Mouse (Mus musculus) midbrain, postnatal 0 days (tissue): ENCODE measurements around the gene Sfrp2. TPM values are rescaled to one million over a fixed set of nuclear protein-coding genes. Genes with fewer than 3 reads are reported as not detected.
A peak's percentile ranks its signal among the peaks of the same experiment; 100 is the strongest.

Source experiments
- ATAC-seq: fragments of 200-750 bp; cut with Nextera tagmentation; 2 replicates; pipeline ENCODE4 v1.8.0; 2017; ENCODE audit warnings: moderate number of reproducible peaks, mild to moderate bottlenecking, moderate TSS enrichment, moderate library complexity; ENCODE audit not compliant: low FRiP score
- DNase-seq: peaks from one replicate; pipeline ENCODE4 v3.0.0-alpha.2; 2015; ENCODE audit warnings: low spot score
- H3K27ac ChIP-seq: fragments of 300-500 bp; sonication (generic); 2 replicates; pipeline ENCODE4 v1.5.1; 2014; ENCODE audit warnings: low read depth, mild to moderate bottlenecking, low read length, mixed read lengths
- H3K27me3 ChIP-seq: fragments of 300-500 bp; sonication (generic); 2 replicates; pipeline ENCODE4 v1.6.1; 2014; ENCODE audit warnings: low read length, control low read depth, mixed read lengths; ENCODE audit not compliant: insufficient read depth
- H3K36me3 ChIP-seq: fragments of 300-500 bp; sonication (generic); 2 replicates; pipeline ENCODE4 v1.6.1; 2014; ENCODE audit warnings: low read length, control low read depth, mixed read lengths; ENCODE audit not compliant: insufficient read depth
- H3K4me1 ChIP-seq: fragments of 300-500 bp; sonication (generic); 2 replicates; pipeline ENCODE4 v1.6.1; 2014; ENCODE audit warnings: mild to moderate bottlenecking, control low read depth, antibody characterized with exemption, low read length, mixed read lengths; ENCODE audit not compliant: insufficient read depth
- H3K4me2 ChIP-seq: fragments of 300-500 bp; sonication (generic); 2 replicates; pipeline ENCODE4 v1.6.1; 2014; ENCODE audit warnings: low read depth, mild to moderate bottlenecking, low read length, mixed read lengths; ENCODE audit not compliant: poor library complexity, severe bottlenecking
- H3K4me3 ChIP-seq: fragments of 300-500 bp; sonication (generic); 2 replicates; pipeline ENCODE4 v1.5.1; 2014; ENCODE audit warnings: low read depth, mild to moderate bottlenecking, low read length, moderate library complexity
- H3K9ac ChIP-seq: fragments of 300-500 bp; sonication (generic); replicated peaks from 2 replicates; pipeline ENCODE4 v1.6.1; 2014; ENCODE audit warnings: mild to moderate bottlenecking, low read length, moderate library complexity, mixed read lengths; ENCODE audit not compliant: poor library complexity, severe bottlenecking
- H3K9me3 ChIP-seq: fragments of 300-500 bp; sonication (generic); 2 replicates; pipeline ENCODE4 v1.6.1; 2016; ENCODE audit warnings: low read length, control low read depth
- CTCF ChIP-seq: IDR thresholded peaks from 2 replicates; pipeline ENCODE4 v1.5.1; 2016; ENCODE audit warnings: antibody characterized with exemption, mild to moderate bottlenecking
- WGBS: fragments of 180-500 bp; shearing (Covaris S2); extraction: QIAGEN DNeasy Blood & Tissue Kit; methylation state at CpG from one replicate; pipeline ENCODE4 v1.1.7; 2014; 5-methylcytosine and 5-hydroxymethylcytosine counted together
- polyA plus RNA-seq: library from polyadenylated mRNA; unstranded; fragments of >200 nt; fragmentation: Nextera tagmentation; extraction: Ambion mirVana; gene quantifications from 2 replicates; pipeline ENCODE4 v1.2.1, GENCODE M21; 2015
- total RNA-seq: library from RNA; depleted of rRNA; stranded (reverse); fragments of >200 nt; gene quantifications from 2 replicates; pipeline ENCODE4 v1.2.3, GENCODE M21; 2014

Gene Sfrp2
- total and polyA plus RNA-seq, 2 experiments from 2014 or later, result 34.1 to 70.0 TPM

GRCm38 (mm10) chr3:83752196-83752595 lies 13.9 kb upstream of the Sfrp2 start:
- TF ChIP-seq CTCF, result no peak
- DNase-seq (no peak), ATAC-seq (no peak)
- no peak overlapping the region for H3K4me3 ChIP-seq
- H3K9ac ChIP-seq, result no peak overlapping the region
- H3K9me3 ChIP-seq, result no peaks in the 10 kb centered on the region
- H3K27ac ChIP-seq, result no peak overlapping the region
- 94% methylated on average over 5 of the region's 5 CpGs for WGBS
- no peaks in the 10 kb centered on the region for H3K36me3 ChIP-seq
- no peaks in the 10 kb centered on the region for H3K27me3 ChIP-seq
- no peaks in the 10 kb centered on the region for H3K4me1 ChIP-seq
- no peak overlapping the region for H3K4me2 ChIP-seq

GRCm38 (mm10) chr3:83755043-83755635 lies 11.0 kb upstream of the Sfrp2 start:
- no peak for ATAC-seq
- Histone ChIP-seq H3K36me3 (no peaks in the 10 kb centered on the region), H3K4me1 (no peaks in the 10 kb centered on the region), H3K27ac (no peak overlapping the region), H3K4me3 (no peak overlapping the region), H3K4me2 (no peak overlapping the region), H3K27me3 (no peaks in the 10 kb centered on the region), H3K9me3 (no peaks in the 10 kb centered on the region), H3K9ac (no peak overlapping the region)
- no peak for DNase-seq
- TF ChIP-seq CTCF, result no peak
- WGBS, result 84% methylated on average over 15 of the region's 15 CpGs

GRCm38 (mm10) chr3:83755666-83756065 lies 10.5 kb upstream of the Sfrp2 start:
- TF ChIP-seq CTCF, result no peak
- Histone ChIP-seq H3K36me3 (no peaks in the 10 kb centered on the region), H3K4me2 (no peak overlapping the region), H3K9me3 (no peaks in the 10 kb centered on the region), H3K9ac (no peak overlapping the region), H3K27me3 (no peaks in the 10 kb centered on the region), H3K4me1 (no peaks in the 10 kb centered on the region), H3K4me3 (no peak overlapping the region), H3K27ac (no peak overlapping the region)
- ATAC-seq (no peak), DNase-seq (no peak)
- 84% methylated on average over 6 of the region's 6 CpGs for WGBS

DNA sequence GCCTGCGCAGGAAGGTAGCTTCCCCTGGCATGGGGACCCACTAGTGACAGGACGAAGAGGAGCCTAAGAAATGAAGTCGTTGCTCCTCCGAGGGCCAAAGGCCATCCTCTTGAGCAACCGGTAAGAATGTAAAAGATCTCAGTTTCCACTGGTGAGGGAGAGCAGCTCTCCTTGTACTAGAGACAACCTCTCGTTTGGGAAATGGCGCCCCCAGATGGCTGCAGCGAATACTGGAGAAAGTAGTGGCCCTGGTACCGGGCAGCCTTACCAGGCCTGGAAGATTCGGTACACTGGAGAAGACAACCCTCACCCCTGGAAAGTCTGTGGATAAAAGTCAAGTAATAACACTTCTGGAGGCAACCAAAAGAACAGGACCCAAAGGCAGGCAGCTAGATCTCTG lies 3.8 kb upstream of the Sfrp2 start:
- no peaks in the 10 kb centered on the region; the same call in 1 of the 2 replicates for H3K4me1 ChIP-seq
- no peaks in the 10 kb centered on the region for H3K36me3 ChIP-seq
- WGBS, result 77% methylated on average over 10 of the region's 10 CpGs
- H3K9me3 ChIP-seq, result no peaks in the 10 kb centered on the region
- H3K27me3 ChIP-seq, result no peaks in the 10 kb centered on the region; the same call in 1 of the 2 replicates
- TF ChIP-seq CTCF, result peak; percentile 28; the same call in 1 of the 2 replicates
- DNase-seq (no peak), ATAC-seq (no peak)
- no peak overlapping the region for H3K27ac ChIP-seq
- H3K4me3 ChIP-seq, result no peak overlapping the region
- no peak overlapping the region for H3K4me2 ChIP-seq
- no peak overlapping the region for H3K9ac ChIP-seq

DNA sequence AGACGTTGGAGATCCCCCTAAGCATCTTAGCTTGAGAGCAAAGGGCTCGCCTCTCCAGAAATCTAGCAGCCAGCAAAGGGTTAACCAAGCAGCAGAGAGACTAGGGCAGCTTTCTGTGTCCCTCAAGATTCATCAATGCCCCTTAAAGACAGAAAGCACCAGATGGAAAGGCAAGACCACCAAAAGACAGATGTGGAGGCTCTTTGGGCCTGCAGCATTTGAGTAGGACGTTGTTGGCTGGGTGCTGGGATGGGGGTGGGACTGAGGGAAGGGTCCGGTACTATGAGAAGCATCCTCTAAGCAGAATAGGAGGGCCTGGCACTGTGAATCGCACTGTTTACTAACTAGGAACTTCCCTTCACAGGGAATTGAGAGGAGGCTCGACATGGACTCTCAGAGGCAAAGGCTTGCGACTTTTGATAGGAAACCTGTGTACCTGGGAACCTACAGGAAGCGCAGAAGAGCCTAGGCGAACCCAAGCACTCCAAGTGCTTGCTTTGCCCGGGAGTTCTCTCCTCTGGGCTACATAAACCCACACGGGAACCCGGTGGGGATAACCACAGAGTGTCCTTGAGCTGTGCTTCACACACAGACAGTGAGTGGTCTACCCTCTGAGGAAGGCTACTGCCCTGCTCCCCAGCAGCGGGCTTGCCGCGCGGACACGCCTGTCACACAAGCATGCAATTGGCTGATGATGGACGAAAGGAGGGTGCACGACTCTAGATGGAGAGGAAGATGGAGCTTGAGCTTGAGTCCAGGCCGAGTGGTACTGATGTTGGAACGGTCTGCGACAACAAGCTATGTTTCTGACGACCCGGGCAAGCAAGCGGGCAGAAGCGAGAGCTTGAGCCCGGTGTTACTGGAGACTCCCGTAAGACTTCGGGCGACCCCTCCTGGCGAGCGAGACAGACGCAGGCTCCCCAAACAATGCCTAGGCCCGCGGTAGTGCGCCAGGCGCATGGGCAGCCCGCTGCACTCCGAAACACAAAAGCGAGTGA lies 2.3 kb upstream of the Sfrp2 start:
- ATAC-seq (peak; percentile 82), DNase-seq (peak; percentile 90)
- Histone ChIP-seq H3K4me1 (peaks cover 2% of the 10 kb centered on the region; the same call in 1 of the 2 replicates), H3K9ac (peak overlapping the region; percentile 44), H3K4me2 (peak overlapping the region; percentile 70), H3K27me3 (no peaks in the 10 kb centered on the region; the same call in 1 of the 2 replicates), H3K27ac (no peak overlapping the region), H3K9me3 (no peaks in the 10 kb centered on the region), H3K36me3 (no peaks in the 10 kb centered on the region), H3K4me3 (peak overlapping the region; percentile 38)
- TF ChIP-seq CTCF, result peak; percentile 91
- WGBS, result 9% methylated on average over 40 of the region's 40 CpGs

- ATAC-seq, result no peak
- TF ChIP-seq CTCF, result no peak
- DNase-seq, result no peak
- H3K4me2 ChIP-seq, result peak overlapping the region; percentile 79
- peak overlapping the region; percentile 48 for H3K4me3 ChIP-seq
- H3K27ac ChIP-seq, result no peak overlapping the region
- H3K36me3 ChIP-seq, result no peaks in the 10 kb centered on the region
- peak overlapping the region; percentile 67 for H3K9ac ChIP-seq
- H3K9me3 ChIP-seq, result no peaks in the 10 kb centered on the region
- no peaks in the 10 kb centered on the region; the same call in 1 of the 2 replicates for H3K27me3 ChIP-seq
- H3K4me1 ChIP-seq, result peaks cover 2% of the 10 kb centered on the region; the same call in 1 of the 2 replicates
- WGBS, result under 1% methylated on average over 25 of the region's 25 CpGs
These were observed 577 bp downstream of the Sfrp2 start for GRCm38 (mm10) chr3:83766726-83767070.
